Mouse (Mus musculus): ENCODE data around the gene Prr23a3. TPM values are rescaled to one million over a fixed set of nuclear protein-coding genes. Genes with fewer than 3 reads are reported as not detected.

Prr23a3 gene
- not detected for polyA plus RNA-seq (2017; shearing (Covaris generic))

DNA sequence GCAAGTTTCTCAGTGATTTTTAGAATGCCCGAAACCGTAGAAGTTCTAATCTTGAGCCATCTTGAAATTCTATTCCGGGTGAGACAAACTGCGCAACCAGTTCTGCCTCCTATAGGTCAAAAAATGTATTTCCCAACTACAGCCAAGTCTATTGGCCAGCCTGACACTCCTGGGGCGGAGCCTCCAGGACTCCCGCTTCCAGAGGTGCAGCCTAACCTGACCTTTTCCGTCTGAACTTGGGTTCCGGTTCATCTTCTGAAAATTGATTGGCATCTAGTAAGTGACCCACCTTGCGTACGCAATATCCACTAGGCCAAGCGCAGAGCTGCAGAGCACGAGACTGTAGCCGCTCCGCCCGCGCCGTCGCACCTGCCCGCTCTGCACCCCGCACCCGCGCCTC is at the start of gene Prr23a3:
TSS of gene Prr23a3 (plus strand) at position 197 of the 400 bp plus-strand sequence.
- ATAC-seq: no peak

GRCm38 (mm10) chr9:98816066-98816465 is 48.5 kb upstream of the Prr23a3 start:
- ATAC-seq: no peak

- no peak for ATAC-seq
Measured at GRCm38 (mm10) chr9:98817592-98817991, 47.0 kb upstream of the Prr23a3 start.

GRCm38 (mm10) chr9:98818971-98819370 is 45.6 kb upstream of the Prr23a3 start:
- no peak for ATAC-seq

DNA sequence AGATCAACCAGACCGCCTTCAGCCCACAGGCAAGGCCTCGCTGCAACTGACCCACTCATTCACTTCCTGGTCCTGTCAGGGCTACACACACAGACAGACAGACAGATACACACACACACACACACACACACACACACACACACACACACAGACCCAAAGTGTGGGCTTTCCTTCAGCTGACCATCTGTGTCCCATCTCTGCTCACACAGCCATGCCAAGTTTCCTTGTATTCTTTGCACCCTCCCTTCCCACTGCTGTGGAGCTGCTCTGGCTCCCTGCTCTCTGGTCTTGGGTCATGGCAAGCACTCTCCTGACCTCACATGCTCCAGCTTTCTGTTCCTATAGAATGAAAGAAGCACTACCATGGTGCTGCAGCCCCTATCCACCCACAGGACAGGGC is 45.1 kb upstream of the Prr23a3 start:
- ATAC-seq: no peak

- no peak for ATAC-seq
Measured at GRCm38 (mm10) chr9:98820461-98820860, 44.1 kb upstream of the Prr23a3 start.

- ATAC-seq: no peak
Measured at GRCm38 (mm10) chr9:98821067-98821466, 43.5 kb upstream of the Prr23a3 start.

DNA sequence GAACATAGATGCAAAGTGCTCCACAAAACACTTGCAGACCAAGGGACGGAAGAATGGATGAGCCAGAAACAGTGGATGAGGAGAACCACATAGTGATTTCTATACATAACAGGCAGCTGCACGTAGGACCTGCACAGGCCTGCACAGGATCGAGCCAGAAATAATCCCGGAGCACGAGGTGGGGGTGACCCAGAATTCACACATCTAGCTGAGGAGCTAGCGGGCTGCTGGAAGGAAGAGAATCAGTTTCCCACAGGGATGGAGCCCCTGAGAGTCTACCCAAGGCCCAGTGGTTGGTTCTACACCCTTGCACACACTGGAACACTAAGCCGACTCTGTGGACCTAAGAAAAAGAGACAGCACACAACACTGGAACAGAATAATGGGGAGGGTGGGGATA is 40.8 kb upstream of the Prr23a3 start:
- ATAC-seq: no peak

- ATAC-seq: no peak
Measured at GRCm38 (mm10) chr9:98829508-98829907, 35.1 kb upstream of the Prr23a3 start.

- no peak for ATAC-seq
Measured at GRCm38 (mm10) chr9:98837537-98838074, 27.0 kb upstream of the Prr23a3 start.

DNA sequence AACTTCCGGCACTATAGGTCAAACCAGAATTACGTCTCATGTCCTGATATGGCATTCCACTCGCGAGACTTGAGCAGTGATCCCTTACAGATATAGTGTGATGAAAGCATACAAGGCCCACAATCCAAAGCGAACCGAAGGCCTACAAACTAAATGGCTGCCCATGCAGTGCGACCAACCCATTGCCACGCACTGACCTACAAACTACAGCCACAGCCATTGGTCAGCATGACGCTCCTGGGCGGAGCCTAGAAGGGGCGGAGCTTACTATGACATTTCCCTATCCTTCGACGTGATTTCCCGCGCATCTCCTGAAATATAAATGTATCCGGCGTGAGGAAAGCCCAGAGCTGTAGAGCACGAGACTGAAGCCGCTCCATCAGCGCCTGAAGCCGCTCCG is 22.4 kb upstream of the Prr23a3 start, which contains the start of gene Prr23a1:
TSS of gene Prr23a1 (plus strand) at position 387 of the 400 bp plus-strand sequence.
- ATAC-seq: no peak

GRCm38 (mm10) chr9:98856210-98856609 is 8.4 kb upstream of the Prr23a3 start, which contains the start of gene Prr23a2:
Prr23a2 (plus strand) TSS chr9:98856494.
- ATAC-seq: no peak

- ATAC-seq: no peak
Measured at GRCm38 (mm10) chr9:98863463-98863862, 1.1 kb upstream of the Prr23a3 start.

DNA sequence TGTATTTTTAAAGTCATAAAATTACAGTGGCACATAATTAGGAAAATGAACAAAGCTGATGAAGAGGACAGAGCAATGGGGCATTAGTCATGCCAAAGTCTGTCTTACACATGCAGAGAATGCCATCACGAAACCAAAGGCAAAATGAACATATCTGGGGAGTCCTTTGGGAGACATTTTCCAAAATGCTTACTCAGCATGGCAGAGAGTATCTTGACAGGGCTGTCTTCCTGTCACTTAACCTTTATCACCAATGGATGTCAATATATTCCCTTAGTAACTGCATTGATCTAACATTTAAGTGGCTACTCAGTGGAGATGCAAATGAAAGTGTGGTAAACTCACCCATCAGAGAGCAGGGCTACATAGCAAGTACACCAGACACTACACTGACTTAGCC is 36.9 kb downstream of the Prr23a3 start:
- ATAC-seq: no peak

- ATAC-seq: no peak
Measured at GRCm38 (mm10) chr9:98902819-98903218, 38.3 kb downstream of the Prr23a3 start, which contains the start of gene 7420426K07Rik. 7420426K07Rik (plus strand) TSS chr9:98903119.

Other genes with a start within 250 kb of the Prr23a3 start
- not detected for gene Prr23a1, start 22.3 kb upstream of the Prr23a3 start, polyA plus RNA-seq (2017; shearing (Covaris generic))
- not detected for gene Prr23a2, start 8.3 kb upstream of the Prr23a3 start, polyA plus RNA-seq (2017; shearing (Covaris generic))
- gene 7420426K07Rik, start 38.4 kb downstream of the Prr23a3 start, polyA plus RNA-seq (2017; shearing (Covaris generic)): not detected
- gene Foxl2, start 90.5 kb downstream of the Prr23a3 start, polyA plus RNA-seq (2017; shearing (Covaris generic)): not detected
- gene Faim, start 121.6 kb downstream of the Prr23a3 start, polyA plus RNA-seq (2017; shearing (Covaris generic)): 10 to 100 TPM; 48.3 to 57.8 TPM
- gene Gm1123, start 170.9 kb downstream of the Prr23a3 start, polyA plus RNA-seq (2017; shearing (Covaris generic)): under 1 TPM; 0.81 to 0.97 TPM